Mouse (Mus musculus): Measurements from ENCODE around the gene Mybpc2.

The Mybpc2 gene

GRCm38 (mm10) chr7:44524502-44524901 is at the start of gene Mybpc2:
Mybpc2 (minus strand) TSS chr7:44524656.
- DNase-seq (ENCODE audit: low spot score) = no peak

GRCm38 (mm10) chr7:44572956-44573484 is 48.6 kb upstream of the Mybpc2 start:
- DNase-seq (ENCODE audit: low spot score) = no peak

- no peak for DNase-seq (ENCODE audit: low spot score)
Measured at GRCm38 (mm10) chr7:44572213-44572701, 47.8 kb upstream of the Mybpc2 start, which contains the start of gene Napsa. Napsa (plus strand) TSS chr7:44572380.

GRCm38 (mm10) chr7:44571811-44572210 is 47.4 kb upstream of the Mybpc2 start:
- DNase-seq (ENCODE audit: low spot score) = no peak

- DNase-seq (ENCODE audit: low spot score) = no peak
Measured at GRCm38 (mm10) chr7:44570989-44571388, 46.5 kb upstream of the Mybpc2 start.

- DNase-seq (ENCODE audit: low spot score) = no peak
Measured at GRCm38 (mm10) chr7:44568803-44569202, 44.3 kb upstream of the Mybpc2 start.

- DNase-seq (ENCODE audit: low spot score) = no peak
Measured at GRCm38 (mm10) chr7:44565414-44565813, 41.0 kb upstream of the Mybpc2 start.

GRCm38 (mm10) chr7:44564486-44564885 is 40.0 kb upstream of the Mybpc2 start:
- no peak for DNase-seq (ENCODE audit: low spot score)

GRCm38 (mm10) chr7:44563284-44563683 is 38.8 kb upstream of the Mybpc2 start:
- DNase-seq (ENCODE audit: low spot score) = no peak

GRCm38 (mm10) chr7:44560435-44561400 is 36.3 kb upstream of the Mybpc2 start:
- DNase-seq (ENCODE audit: low spot score) = peak; percentile 88

- no peak for DNase-seq (ENCODE audit: low spot score)
Measured at GRCm38 (mm10) chr7:44557629-44558028, 33.2 kb upstream of the Mybpc2 start.

- peak; percentile 95 for DNase-seq (ENCODE audit: low spot score)
Measured at GRCm38 (mm10) chr7:44553826-44554225, 29.4 kb upstream of the Mybpc2 start, which contains the start of gene Nr1h2. Nr1h2 (minus strand) TSS chr7:44553951.

GRCm38 (mm10) chr7:44553196-44553764 is 28.8 kb upstream of the Mybpc2 start:
- peak; percentile 98 for DNase-seq (ENCODE audit: low spot score)

- peak; percentile 44 for DNase-seq (ENCODE audit: low spot score)
Measured at GRCm38 (mm10) chr7:44552141-44552908, 27.9 kb upstream of the Mybpc2 start.

- DNase-seq (ENCODE audit: low spot score) = peak; percentile 50
Measured at GRCm38 (mm10) chr7:44551731-44552130, 27.3 kb upstream of the Mybpc2 start.

GRCm38 (mm10) chr7:44551301-44551700 is 26.8 kb upstream of the Mybpc2 start:
- peak; percentile 44 for DNase-seq (ENCODE audit: low spot score)

GRCm38 (mm10) chr7:44550409-44550678 is 25.9 kb upstream of the Mybpc2 start:
- DNase-seq (ENCODE audit: low spot score) = peak; percentile 47

GRCm38 (mm10) chr7:44549621-44550408 is 25.4 kb upstream of the Mybpc2 start:
- DNase-seq (ENCODE audit: low spot score) = peak; percentile 45

GRCm38 (mm10) chr7:44548497-44549087 is 24.1 kb upstream of the Mybpc2 start, which contains the start of gene Pold1:
Pold1 (minus strand) TSS chr7:44548849.
- DNase-seq (ENCODE audit: low spot score) = peak; percentile 100

- no peak for DNase-seq (ENCODE audit: low spot score)
Measured at GRCm38 (mm10) chr7:44547725-44548124, 23.3 kb upstream of the Mybpc2 start.

GRCm38 (mm10) chr7:44547041-44547440 is 22.6 kb upstream of the Mybpc2 start:
- DNase-seq (ENCODE audit: low spot score) = no peak
